Mouse (Mus musculus) lung, embryonic 15.5 days (tissue): ENCODE data around the gene Gm7271. TPM values are rescaled to one million over a fixed set of nuclear protein-coding genes. Genes with fewer than 3 reads are reported as not detected.

Source experiments
- ATAC-seq: fragments of 200-750 bp; cut with Nextera tagmentation; 2 replicates; pipeline ENCODE4 v1.8.0; 2017; ENCODE audit warnings: moderate number of reproducible peaks, borderline replicate concordance; ENCODE audit not compliant: low FRiP score, low TSS enrichment; ENCODE audit errors: extremely low read depth
- H3K27ac ChIP-seq: fragments of 300-500 bp; sonication (generic); 2 replicates; pipeline ENCODE4 v1.5.1; 2015; ENCODE audit warnings: moderate library complexity, mild to moderate bottlenecking, inconsistent platforms
- H3K27me3 ChIP-seq: fragments of 300-500 bp; sonication (generic); 2 replicates; pipeline ENCODE4 v1.6.1; 2015; ENCODE audit warnings: inconsistent platforms
- H3K36me3 ChIP-seq: fragments of 300-500 bp; sonication (generic); 2 replicates; pipeline ENCODE4 v1.6.1; 2015; ENCODE audit warnings: inconsistent platforms
- H3K4me1 ChIP-seq: fragments of 300-500 bp; sonication (generic); 2 replicates; pipeline ENCODE4 v1.6.1; 2015; ENCODE audit warnings: inconsistent platforms
- H3K4me2 ChIP-seq: fragments of 300-500 bp; sonication (generic); 2 replicates; pipeline ENCODE4 v1.6.1; 2015; ENCODE audit warnings: inconsistent platforms, mild to moderate bottlenecking, moderate library complexity
- H3K4me3 ChIP-seq: fragments of 300-500 bp; sonication (generic); 2 replicates; pipeline ENCODE4 v1.5.1; 2015; ENCODE audit warnings: mild to moderate bottlenecking, inconsistent platforms
- H3K9ac ChIP-seq: fragments of 300-500 bp; sonication (generic); 2 replicates; pipeline ENCODE4 v1.6.1; 2015; ENCODE audit warnings: inconsistent platforms
- H3K9me3 ChIP-seq: fragments of 300-500 bp; sonication (generic); 2 replicates; pipeline ENCODE4 v1.6.1; 2016; ENCODE audit warnings: inconsistent platforms
- WGBS: fragments of 180-500 bp; shearing (Covaris S2); methylation state at CpG from one replicate; pipeline ENCODE4 v1.1.7; 2015; 5-methylcytosine and 5-hydroxymethylcytosine counted together
- polyA plus RNA-seq: library from polyadenylated mRNA; unstranded; fragments of >200 nt; fragmentation: Nextera tagmentation; extraction: Ambion mirVana; gene quantifications from 2 replicates; pipeline ENCODE4 v1.2.1, GENCODE M21; 2015

Gene Gm7271
- polyA plus RNA-seq, 1 experiment from 2014 or later: not detected

DNA sequence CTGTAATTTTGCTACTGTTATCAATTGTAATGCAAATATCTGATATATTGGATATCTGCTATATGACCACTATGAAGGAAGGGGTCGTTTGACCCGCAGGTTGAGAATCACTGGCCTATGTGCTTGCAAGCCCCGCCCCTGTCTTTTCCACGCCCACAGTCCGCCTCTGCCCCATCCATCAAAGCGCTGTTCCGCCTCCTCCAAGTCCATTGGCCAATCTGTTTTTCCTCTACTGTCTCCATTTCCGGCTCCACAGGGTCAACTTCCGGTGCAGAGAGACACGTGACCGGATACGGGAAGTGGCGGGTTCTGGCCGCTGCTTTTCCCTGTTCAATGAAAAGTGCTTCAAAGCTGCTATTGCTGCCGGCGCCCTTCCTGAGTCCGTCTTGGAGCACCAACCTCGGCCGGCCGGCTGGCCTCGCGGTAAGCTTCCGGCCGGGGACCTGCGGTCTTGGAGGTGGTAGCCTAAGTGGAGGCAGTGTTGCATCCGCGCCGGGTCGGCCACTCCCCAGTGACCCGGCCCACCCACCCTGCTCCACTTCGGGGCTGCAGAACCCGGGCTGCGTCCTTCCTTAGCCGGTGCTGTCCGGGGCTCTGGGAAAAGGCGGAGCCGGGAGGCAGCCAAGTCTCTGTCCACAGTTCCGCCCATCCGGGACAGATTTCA is 45.3 kb downstream of the Gm7271 start, which contains the start of gene Exoc1:
Exoc1 (plus strand) TSS at position 272 of the 664 bp plus-strand sequence.
- H3K36me3 ChIP-seq: 0 out of 2 replicates have a peak, but pooled peaks cover 5% of the 10 kb centered on the region
- peak; percentile 100 for ATAC-seq
- H3K9ac ChIP-seq: peak within 1 kb of the TSS; percentile 66
- H3K4me3 ChIP-seq: peak within 1 kb of the TSS; percentile 65
- H3K9me3 ChIP-seq: no peaks in the 10 kb centered on the region
- peak within 1 kb of the TSS; percentile 72 for H3K4me2 ChIP-seq
- peak within 1 kb of the TSS; percentile 86 for H3K27ac ChIP-seq
- H3K27me3 ChIP-seq: no peaks in the 10 kb centered on the region
- H3K4me1 ChIP-seq: peaks cover 9% of the 10 kb centered on the region
- under 1% methylated on average over 39 of the region's 39 CpGs for WGBS

- H3K27me3 ChIP-seq: no peaks in the 10 kb centered on the region
- WGBS: 5% methylated on average over 9 of the region's 9 CpGs
- peaks cover 5% of the 10 kb centered on the region; the same call in 1 of the 2 replicates for H3K36me3 ChIP-seq
- peak overlapping the region; percentile 86 for H3K27ac ChIP-seq
- ATAC-seq: no peak
- no peaks in the 10 kb centered on the region for H3K9me3 ChIP-seq
- H3K4me3 ChIP-seq: peak overlapping the region; percentile 65
- peaks cover 9% of the 10 kb centered on the region for H3K4me1 ChIP-seq
- H3K4me2 ChIP-seq: peak overlapping the region; percentile 72
- H3K9ac ChIP-seq: peak overlapping the region; percentile 66
These were observed 45.8 kb downstream of the Gm7271 start for GRCm38 (mm10) chr5:76529704-76530066.

DNA sequence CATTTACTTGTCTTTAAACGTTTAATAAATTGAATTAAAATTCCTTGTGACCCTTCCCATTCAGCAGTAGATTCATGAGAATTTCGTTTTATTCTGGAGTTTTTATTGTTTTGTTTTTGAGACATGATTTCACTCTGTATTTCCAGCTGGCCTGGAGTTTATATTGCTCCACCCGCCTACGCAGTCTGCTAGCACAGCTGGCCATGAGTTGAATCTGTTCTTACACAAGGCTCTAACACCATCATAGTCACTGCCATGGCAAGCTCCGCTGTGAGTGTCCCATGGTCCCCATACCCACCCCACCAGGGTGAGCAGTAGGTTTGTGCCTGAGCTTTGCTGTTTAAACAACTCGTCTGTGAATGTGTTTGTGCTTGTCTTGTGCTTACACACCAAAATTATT is 49.3 kb downstream of the Gm7271 start:
- peaks cover 35% of the 10 kb centered on the region for H3K36me3 ChIP-seq
- no peak for ATAC-seq
- no peaks in the 10 kb centered on the region for H3K27me3 ChIP-seq
- no peaks in the 10 kb centered on the region for H3K9me3 ChIP-seq
- peaks cover 9% of the 10 kb centered on the region for H3K4me1 ChIP-seq
- H3K4me3 ChIP-seq: no peak overlapping the region
- H3K4me2 ChIP-seq: no peak overlapping the region
- H3K27ac ChIP-seq: no peak overlapping the region
- WGBS: 76% methylated on average over 6 of the region's 6 CpGs
- H3K9ac ChIP-seq: no peak overlapping the region

- Histone ChIP-seq H3K4me1 (no peaks in the 10 kb centered on the region), H3K36me3 (peaks cover 42% of the 10 kb centered on the region), H3K9me3 (no peaks in the 10 kb centered on the region), H3K4me2 (no peak overlapping the region), H3K27me3 (no peaks in the 10 kb centered on the region), H3K4me3 (no peak overlapping the region), H3K27ac (no peak overlapping the region), H3K9ac (no peak overlapping the region)
- no peak for ATAC-seq
- 72% methylated on average over 1 of the region's 1 CpGs for WGBS
These were observed 52.4 kb downstream of the Gm7271 start for GRCm38 (mm10) chr5:76536231-76536630.

GRCm38 (mm10) chr5:76537578-76537977 is 53.7 kb downstream of the Gm7271 start:
- 96% methylated on average over 10 of the region's 10 CpGs for WGBS
- Histone ChIP-seq H3K4me1 (no peaks in the 10 kb centered on the region), H3K27me3 (no peaks in the 10 kb centered on the region), H3K4me2 (no peak overlapping the region), H3K4me3 (no peak overlapping the region), H3K9me3 (no peaks in the 10 kb centered on the region), H3K27ac (no peak overlapping the region), H3K9ac (no peak overlapping the region), H3K36me3 (peaks cover 42% of the 10 kb centered on the region)
- ATAC-seq: no peak

GRCm38 (mm10) chr5:76540181-76540580 is 56.3 kb downstream of the Gm7271 start:
- Histone ChIP-seq H3K4me1 (no peaks in the 10 kb centered on the region), H3K9me3 (no peaks in the 10 kb centered on the region), H3K9ac (no peak overlapping the region), H3K27me3 (no peaks in the 10 kb centered on the region), H3K4me2 (no peak overlapping the region), H3K36me3 (peaks cover 48% of the 10 kb centered on the region), H3K27ac (no peak overlapping the region), H3K4me3 (no peak overlapping the region)
- no peak for ATAC-seq
- 75% methylated on average over 8 of the region's 8 CpGs for WGBS

- Histone ChIP-seq H3K9ac (no peak overlapping the region), H3K4me2 (no peak overlapping the region), H3K4me1 (no peaks in the 10 kb centered on the region), H3K9me3 (no peaks in the 10 kb centered on the region), H3K36me3 (peaks cover 47% of the 10 kb centered on the region), H3K27me3 (no peaks in the 10 kb centered on the region), H3K4me3 (no peak overlapping the region), H3K27ac (no peak overlapping the region)
- no peak for ATAC-seq
These were observed 57.0 kb downstream of the Gm7271 start for GRCm38 (mm10) chr5:76540842-76541241.

DNA sequence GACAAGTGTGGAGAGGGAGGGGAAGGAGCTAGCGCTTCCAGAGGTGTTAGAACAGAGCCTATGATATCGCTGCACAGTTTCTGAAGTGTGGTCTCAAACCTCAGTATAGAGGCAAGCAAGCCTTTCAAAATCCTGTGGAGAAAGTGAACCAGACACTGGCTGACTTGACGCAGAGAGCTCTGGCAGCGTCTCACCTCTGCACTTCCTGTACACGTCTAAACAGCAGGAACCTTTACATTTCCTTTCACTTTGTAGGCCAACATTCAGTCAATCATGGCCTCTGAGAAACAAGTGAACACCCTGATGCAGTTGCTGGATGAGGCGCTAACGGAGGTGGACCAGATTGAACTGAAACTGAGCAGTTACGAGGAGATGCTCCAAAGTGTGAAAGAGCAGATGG is 59.4 kb downstream of the Gm7271 start:
- H3K27me3 ChIP-seq: no peaks in the 10 kb centered on the region
- H3K4me2 ChIP-seq: no peak overlapping the region
- H3K9me3 ChIP-seq: no peaks in the 10 kb centered on the region
- no peaks in the 10 kb centered on the region for H3K4me1 ChIP-seq
- H3K9ac ChIP-seq: no peak overlapping the region
- H3K36me3 ChIP-seq: peaks cover 27% of the 10 kb centered on the region
- no peak overlapping the region for H3K4me3 ChIP-seq
- H3K27ac ChIP-seq: no peak overlapping the region
- WGBS: 86% methylated on average over 8 of the region's 8 CpGs
- ATAC-seq: no peak

GRCm38 (mm10) chr5:76550426-76550825 is 66.6 kb downstream of the Gm7271 start:
- H3K4me1 ChIP-seq: no peaks in the 10 kb centered on the region
- no peak overlapping the region for H3K9ac ChIP-seq
- no peak overlapping the region for H3K4me3 ChIP-seq
- 74% methylated on average over 8 of the region's 8 CpGs for WGBS
- no peak overlapping the region for H3K27ac ChIP-seq
- H3K9me3 ChIP-seq: no peaks in the 10 kb centered on the region
- no peak overlapping the region for H3K4me2 ChIP-seq
- no peaks in the 10 kb centered on the region for H3K27me3 ChIP-seq
- ATAC-seq: no peak
- peaks cover 17% of the 10 kb centered on the region for H3K36me3 ChIP-seq

GRCm38 (mm10) chr5:76565321-76565720 is 81.5 kb downstream of the Gm7271 start:
- Histone ChIP-seq H3K27me3 (no peaks in the 10 kb centered on the region), H3K4me3 (no peak overlapping the region)

More at GRCm38 (mm10) chr5:76565321-76565720, 81.5 kb downstream of the Gm7271 start:
- Histone ChIP-seq H3K4me2 (no peak overlapping the region), H3K9me3 (no peaks in the 10 kb centered on the region), H3K36me3 (peaks cover 47% of the 10 kb centered on the region), H3K27ac (no peak overlapping the region), H3K4me1 (no peaks in the 10 kb centered on the region), H3K9ac (no peak overlapping the region)
- ATAC-seq: no peak
- WGBS: 30% methylated on average over 3 of the region's 3 CpGs
